ENCODE assay signal across 10 mouse cellular contexts in the genomic region with DNA sequence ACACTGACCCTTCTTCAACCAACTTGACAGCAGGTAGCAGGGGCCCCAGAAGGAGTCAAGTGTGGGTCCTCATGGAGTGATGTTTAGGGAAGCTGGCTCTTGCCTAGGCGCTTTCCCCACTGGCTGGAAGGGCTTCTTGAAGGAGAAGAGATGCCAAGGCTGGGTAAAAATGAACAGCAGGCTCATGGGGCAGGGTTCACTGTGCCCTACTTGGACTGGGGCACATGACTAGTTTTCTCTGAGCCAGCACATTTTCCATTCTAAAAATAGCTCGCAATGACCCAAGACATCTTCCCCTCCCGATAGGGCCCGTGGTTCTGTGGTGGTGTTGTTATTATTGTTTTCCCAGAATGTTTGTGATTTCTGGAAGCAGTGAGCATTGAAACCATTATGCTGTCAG.
DNase-seq lines count a peak whose midpoint lies in the region; ATAC-seq and TF ChIP-seq lines count a peak whose summit lies in the region.
"Had no signal": no experiment of that assay in that cellular context is flagged by ENCODE, and none has a peak within 500 bp of the region (broad histone marks: within the 10 kb centered on the region; RNA-seq: fewer than 3 reads in every experiment).

No protein-coding gene starts in this region.

- ATAC-seq in heart, postnatal 0 days (ENCODE audit: insufficient read depth, low read depth), result peak; percentile 79
- ATAC-seq in limb, embryonic 12.5 days (ENCODE audit: insufficient number of reproducible peaks, insufficient read depth, low FRiP score, low TSS enrichment, low read depth), result no peak

- H3K36me3 ChIP-seq in heart, postnatal 0 days (replicated peaks; ENCODE audit: control insufficient read depth, insufficient read depth, low read length), result no peaks in the 10 kb centered on the region
- no peaks in the 10 kb centered on the region for H3K36me3 ChIP-seq in limb, embryonic 12.5 days

- no peaks in the 10 kb centered on the region for H3K9me3 ChIP-seq in heart, postnatal 0 days (replicated peaks; ENCODE audit: control insufficient read depth, low read length)
- no peaks in the 10 kb centered on the region for H3K9me3 ChIP-seq in limb, embryonic 12.5 days

- H3K9ac ChIP-seq in heart, postnatal 0 days (replicated peaks; ENCODE audit: low read depth, low read length), result no peak overlapping the region
- no peak overlapping the region for H3K9ac ChIP-seq in limb, embryonic 12.5 days (replicated peaks)

- DNase-seq in layer of hippocampus, adult 2 months (ENCODE audit: low spot score in 2 of 2), result no peak
- no peak for DNase-seq in layer of hippocampus, postnatal 36 days
- DNase-seq in heart, postnatal 0 days (ENCODE audit: low spot score), result peak; percentile 76
- no peak for DNase-seq in right cerebral cortex, adult 18-20 months
- no peak for DNase-seq in urinary bladder, postnatal 4 days (ENCODE audit: low spot score in 2 of 2)
- no peak for DNase-seq in cerebellum, adult 8-10 months
- DNase-seq: cerebellum, adult 18-20 months; thymus, postnatal 25 days had no signal

- peak overlapping the region; percentile 29; the same call in 1 of the 2 replicates for H3K4me2 ChIP-seq in heart, postnatal 0 days (ENCODE audit: low read depth, low read length)
- H3K4me2 ChIP-seq in limb, embryonic 12.5 days, result peak overlapping the region; percentile 41; the same call in 1 of the 2 replicates

- no peaks in the 10 kb centered on the region for H3K27me3 ChIP-seq in heart, postnatal 0 days (ENCODE audit: control insufficient read depth, insufficient read depth, low read length)
- H3K27me3 ChIP-seq in limb, embryonic 12.5 days, result no peaks in the 10 kb centered on the region

- 24% methylated on average over 4 of the region's 4 CpGs for WGBS in heart, postnatal 0 days
- 90% methylated on average over 4 of the region's 4 CpGs for WGBS in limb, embryonic 12.5 days

- peaks cover 26% of the 10 kb centered on the region for H3K4me1 ChIP-seq in brown adipose tissue, adult 24 weeks (ENCODE audit: control insufficient read depth, insufficient read depth, insufficient read length, low read length)
- peaks cover 47% of the 10 kb centered on the region for H3K4me1 ChIP-seq in heart, postnatal 0 days (ENCODE audit: control insufficient read depth, insufficient read depth)
- H3K4me1 ChIP-seq in limb, embryonic 12.5 days (replicated peaks), result peaks cover 71% of the 10 kb centered on the region

- peak; percentile 74; the same call in 1 of the 2 replicates for TF ChIP-seq EP300 in heart, postnatal 0 days (IDR thresholded peaks at IDR 0.05; ENCODE audit: low read depth)

- H3K27ac ChIP-seq in layer of hippocampus, adult 2 months, result 0 out of 2 replicates have a peak overlapping the region, but pooled peaks have one; percentile 2
- peak overlapping the region; percentile 93 for H3K27ac ChIP-seq in brown adipose tissue, adult 24 weeks (replicated peaks; ENCODE audit: low read depth, low read length)
- peak overlapping the region; percentile 96 for H3K27ac ChIP-seq in heart, postnatal 0 days (ENCODE audit: low read depth)
- H3K27ac ChIP-seq in limb, embryonic 12.5 days, result peak overlapping the region; percentile 93

- H3K4me3 ChIP-seq in layer of hippocampus, adult 2 months, result no peak overlapping the region
- H3K4me3 ChIP-seq in brown adipose tissue, adult 24 weeks (ENCODE audit: insufficient read depth, low read depth, low read length), result no peak overlapping the region
- no peak overlapping the region for H3K4me3 ChIP-seq in heart, postnatal 0 days (ENCODE audit: low read depth, low read length)
- no peak overlapping the region for H3K4me3 ChIP-seq in limb, embryonic 12.5 days (replicated peaks)

- no peak for TF ChIP-seq CTCF in layer of hippocampus, adult 2 months (conservative IDR thresholded peaks at IDR 0.05)
- TF ChIP-seq CTCF in heart, postnatal 0 days (IDR thresholded peaks at IDR 0.05; ENCODE audit: low read depth), result no peak

Comparison
In these comparisons a context has a peak if more than half of its experiments do, and no peak if none do; other contexts are left out.
1. H3K27ac ChIP-seq: peak in every context shown above with its lines; median percentile 96 in heart, postnatal 0 days; 93 in brown adipose tissue, adult 24 weeks; 93 in limb, embryonic 12.5 days; 2 in layer of hippocampus, adult 2 months.